Mouse (Mus musculus) layer of hippocampus, adult 18-20 months (tissue): ENCODE data around the gene Tbx19. TPM values are rescaled to one million over a fixed set of nuclear protein-coding genes. Genes with fewer than 3 reads are reported as not detected.

Experiments used
- DNase-seq, 2 experiments: peaks; one replicate each; pipeline ENCODE4 v3.0.0; 2022; ENCODE audit warnings: low spot score in 2 of 2
- total RNA-seq, 2 experiments: library from RNA; stranded (reverse); gene quantifications; 2 replicates each; pipeline ENCODE4 v1.2.3; 2021

Tbx19 gene
- total RNA-seq, 2 experiments from 2014 or later = not detected

GRCm38 (mm10) chr1:165185116-165185515, 24.5 kb upstream of the Tbx19 start:
- no peak for DNase-seq

GRCm38 (mm10) chr1:165184178-165184577, 23.6 kb upstream of the Tbx19 start:
- DNase-seq = no peak

GRCm38 (mm10) chr1:165183400-165183799, 22.8 kb upstream of the Tbx19 start:
- no peak for DNase-seq

GRCm38 (mm10) chr1:165179321-165179720, 18.7 kb upstream of the Tbx19 start:
- no peak for DNase-seq

GRCm38 (mm10) chr1:165178075-165178474, 17.5 kb upstream of the Tbx19 start:
- DNase-seq = no peak

- no peak for DNase-seq
Observed at GRCm38 (mm10) chr1:165174059-165174616, 13.6 kb upstream of the Tbx19 start.

- DNase-seq = no peak
Observed at GRCm38 (mm10) chr1:165171277-165171676, 10.7 kb upstream of the Tbx19 start.

- no peak for DNase-seq
Observed at GRCm38 (mm10) chr1:165170157-165170556, 9.6 kb upstream of the Tbx19 start.

GRCm38 (mm10) chr1:165169462-165169861, 8.9 kb upstream of the Tbx19 start:
- no peak for DNase-seq

- no peak for DNase-seq
Observed at GRCm38 (mm10) chr1:165164920-165165319, 4.3 kb upstream of the Tbx19 start.

- DNase-seq = no peak
Observed at GRCm38 (mm10) chr1:165158841-165159240, 1.7 kb downstream of the Tbx19 start.

GRCm38 (mm10) chr1:165154162-165154561, 6.4 kb downstream of the Tbx19 start:
- DNase-seq = no peak

GRCm38 (mm10) chr1:165151216-165151615, 9.4 kb downstream of the Tbx19 start:
- no peak for DNase-seq

GRCm38 (mm10) chr1:165142343-165142916, 18.1 kb downstream of the Tbx19 start:
- no peak for DNase-seq

GRCm38 (mm10) chr1:165140227-165140626, 20.3 kb downstream of the Tbx19 start:
- no peak for DNase-seq

GRCm38 (mm10) chr1:165133858-165134257, 26.7 kb downstream of the Tbx19 start:
- DNase-seq = no peak

- DNase-seq = no peak
Observed at GRCm38 (mm10) chr1:165133279-165133678, 27.3 kb downstream of the Tbx19 start.

GRCm38 (mm10) chr1:165132187-165132877, 28.2 kb downstream of the Tbx19 start:
- DNase-seq = peak; percentile 76 to 93

GRCm38 (mm10) chr1:165129573-165129972, 31.0 kb downstream of the Tbx19 start:
- DNase-seq = no peak

- DNase-seq = no peak
Observed at GRCm38 (mm10) chr1:165121096-165121495, 39.5 kb downstream of the Tbx19 start.

- peak; percentile 76 to 92 for DNase-seq
Observed at GRCm38 (mm10) chr1:165120349-165120898, 40.1 kb downstream of the Tbx19 start.

- DNase-seq = no peak
Observed at GRCm38 (mm10) chr1:165119760-165120159, 40.8 kb downstream of the Tbx19 start.
